Mouse (Mus musculus) stomach, postnatal 0 days (tissue): ENCODE results near the gene Ano1. TPM values are rescaled to one million over a fixed set of nuclear protein-coding genes. Genes with fewer than 3 reads are reported as not detected.

Experiments
- ATAC-seq: fragments of 200-750 bp; cut with Nextera tagmentation; 2 replicates; pipeline ENCODE4 v1.8.0; 2017; ENCODE audit not compliant: low FRiP score, low TSS enrichment
- DNase-seq: peaks from one replicate; pipeline ENCODE4 v3.0.0-alpha.2; 2016; ENCODE audit warnings: low spot score
- H3K27ac ChIP-seq: fragments of 300-500 bp; sonication (generic); replicated peaks from 2 replicates; pipeline ENCODE4 v1.5.1; 2014; ENCODE audit warnings: mild to moderate bottlenecking, control low read depth
- H3K27me3 ChIP-seq: fragments of 300-500 bp; sonication (generic); 2 replicates; pipeline ENCODE4 v1.6.1; 2014; ENCODE audit warnings: low read length; ENCODE audit not compliant: control insufficient read depth, insufficient read depth
- H3K36me3 ChIP-seq: fragments of 300-500 bp; sonication (generic); 2 replicates; pipeline ENCODE4 v1.6.1; 2014; ENCODE audit warnings: low read length, mixed read lengths; ENCODE audit not compliant: control insufficient read depth, insufficient read depth
- H3K4me1 ChIP-seq: fragments of 300-500 bp; sonication (generic); replicated peaks from 2 replicates; pipeline ENCODE4 v1.6.1; 2014; ENCODE audit warnings: antibody characterized with exemption; ENCODE audit not compliant: control insufficient read depth, insufficient read depth
- H3K4me2 ChIP-seq: fragments of 300-500 bp; sonication (generic); replicated peaks from 2 replicates; pipeline ENCODE4 v1.6.1; 2014; ENCODE audit warnings: low read depth, mild to moderate bottlenecking, control low read depth, moderate library complexity
- H3K4me3 ChIP-seq: fragments of 300-500 bp; sonication (generic); 2 replicates; pipeline ENCODE4 v1.5.1; 2014; ENCODE audit warnings: low read depth, low read length, control low read depth
- H3K9ac ChIP-seq: fragments of 300-500 bp; sonication (generic); 2 replicates; pipeline ENCODE4 v1.6.1; 2014; ENCODE audit warnings: mild to moderate bottlenecking, low read length, control low read depth, mixed read lengths
- H3K9me3 ChIP-seq: fragments of 300-500 bp; sonication (generic); 2 replicates; pipeline ENCODE4 v1.6.1; 2016; ENCODE audit warnings: low read length; ENCODE audit not compliant: control insufficient read depth
- CTCF ChIP-seq: IDR thresholded peaks from 2 replicates; pipeline ENCODE4 v1.5.1; 2016; ENCODE audit warnings: antibody characterized with exemption, low read depth, mild to moderate bottlenecking, moderate library complexity
- EP300 ChIP-seq: optimal IDR thresholded peaks from 2 replicates; pipeline ENCODE3; 2016; ENCODE audit warnings: antibody characterized with exemption
- WGBS: fragments of 180-500 bp; shearing (Covaris S2); extraction: QIAGEN DNeasy Blood & Tissue Kit; methylation state at CpG from one replicate; pipeline ENCODE4 v1.1.7; 2014; 5-methylcytosine and 5-hydroxymethylcytosine counted together
- polyA plus RNA-seq: library from polyadenylated mRNA; unstranded; fragments of >200 nt; fragmentation: Nextera tagmentation; extraction: Ambion mirVana; gene quantifications from 2 replicates; pipeline ENCODE4 v1.2.1, GENCODE M21; 2015

The Ano1 gene
- polyA plus RNA-seq, 1 experiment from 2014 or later, result 32.4 TPM

DNA sequence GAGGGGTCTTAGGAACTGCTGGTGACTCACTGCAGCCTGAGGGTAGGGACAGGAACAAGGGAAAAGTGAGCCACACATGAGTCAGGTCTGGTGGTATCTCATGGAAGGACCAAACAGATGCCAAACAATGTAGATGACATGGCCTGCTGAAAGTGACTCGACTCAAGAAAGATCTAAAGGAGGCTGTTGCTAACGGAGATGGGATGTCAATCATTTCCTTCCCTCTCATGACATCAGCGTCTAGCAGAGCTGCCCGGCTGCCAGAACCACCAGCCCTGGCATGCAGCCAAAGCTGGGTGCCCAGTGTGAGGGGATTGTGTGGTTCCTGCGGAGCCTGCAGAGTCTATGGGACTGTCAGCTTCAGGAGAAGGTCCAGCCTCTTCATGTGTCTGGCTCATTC lies 67.3 kb downstream of the Ano1 start:
- no peaks in the 10 kb centered on the region for H3K9me3 ChIP-seq
- H3K36me3 ChIP-seq, result no peaks in the 10 kb centered on the region
- no peak overlapping the region for H3K27ac ChIP-seq
- no peak overlapping the region for H3K9ac ChIP-seq
- DNase-seq (peak; percentile 55), ATAC-seq (0 out of 2 replicates have a peak, but pooled peaks have one; percentile 28)
- H3K4me3 ChIP-seq, result no peak overlapping the region
- no peak overlapping the region for H3K4me2 ChIP-seq
- TF ChIP-seq EP300 (no peak), CTCF (no peak)
- WGBS, result 20% methylated on average over 5 of the region's 5 CpGs
- no peaks in the 10 kb centered on the region for H3K27me3 ChIP-seq
- no peaks in the 10 kb centered on the region for H3K4me1 ChIP-seq

DNA sequence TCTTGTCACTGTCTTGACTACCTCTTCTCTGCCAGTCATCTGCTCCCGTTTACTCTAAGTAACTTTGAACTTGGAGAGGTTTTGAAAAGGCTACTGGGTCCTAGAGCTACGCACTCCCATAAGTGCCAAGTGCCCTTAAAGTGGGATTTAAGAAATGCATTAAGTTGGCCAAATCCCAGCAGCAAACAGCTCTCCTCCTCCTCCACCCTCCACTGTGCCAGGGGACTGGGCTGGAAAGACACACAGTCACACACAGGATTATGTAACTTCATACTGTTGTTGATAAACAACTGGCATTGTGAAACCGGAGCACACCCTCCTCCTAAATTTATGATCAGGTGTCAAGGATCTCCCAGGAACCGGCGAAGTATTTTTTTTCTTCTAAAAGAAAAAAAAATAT lies 71.7 kb downstream of the Ano1 start:
- Histone ChIP-seq H3K36me3 (no peaks in the 10 kb centered on the region), H3K4me3 (no peak overlapping the region), H3K27me3 (no peaks in the 10 kb centered on the region), H3K4me1 (peaks cover 5% of the 10 kb centered on the region; the same call in 1 of the 2 replicates), H3K9ac (no peak overlapping the region), H3K4me2 (no peak overlapping the region), H3K9me3 (no peaks in the 10 kb centered on the region), H3K27ac (no peak overlapping the region)
- WGBS, result 68% methylated on average over 5 of the region's 5 CpGs
- ATAC-seq, result no peak
- TF ChIP-seq CTCF (no peak), EP300 (no peak)
- DNase-seq, result no peak

DNA sequence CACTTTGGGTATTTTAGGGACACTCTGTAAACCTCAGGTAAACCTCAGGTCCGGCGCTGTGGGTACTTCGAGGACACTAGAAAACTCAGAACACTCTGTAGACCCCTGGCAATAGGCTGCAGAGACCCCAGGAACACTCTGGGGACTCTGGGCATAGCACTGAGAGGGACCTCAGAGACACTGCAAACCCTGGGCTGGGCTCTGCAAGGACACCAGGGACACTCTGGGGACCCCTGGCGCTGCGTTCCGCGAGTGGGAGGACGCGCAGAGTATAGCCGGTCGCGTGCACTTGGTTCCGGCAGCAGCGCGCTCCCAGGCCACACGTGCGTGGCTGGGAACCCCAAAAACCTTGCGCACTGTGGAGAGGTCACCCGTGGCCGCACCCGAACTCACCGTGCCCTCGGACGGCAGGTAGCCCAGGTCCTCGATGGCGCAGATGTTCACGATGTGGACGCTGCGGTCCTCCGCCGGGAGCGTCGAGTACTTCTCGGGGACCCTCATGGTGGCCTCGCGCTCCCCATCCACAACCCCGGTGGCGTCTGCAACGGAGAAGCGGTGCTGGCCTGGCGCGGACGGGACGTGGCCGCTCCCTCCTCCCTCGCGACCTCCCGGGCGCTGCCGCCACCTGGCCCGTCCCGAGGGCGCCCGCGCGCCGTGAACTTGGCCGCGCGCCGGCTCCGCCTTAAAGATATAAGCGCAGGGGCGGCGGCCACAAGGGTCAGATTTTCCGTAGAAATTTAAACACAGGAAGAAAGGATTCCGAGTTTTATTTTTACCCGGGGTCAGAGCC lies 73.3 kb downstream of the Ano1 start:
- H3K4me3 ChIP-seq, result peak overlapping the region; percentile 44
- no peaks in the 10 kb centered on the region for H3K36me3 ChIP-seq
- peak overlapping the region; percentile 63 for H3K9ac ChIP-seq
- peaks cover 5% of the 10 kb centered on the region; the same call in 1 of the 2 replicates for H3K4me1 ChIP-seq
- H3K9me3 ChIP-seq, result no peaks in the 10 kb centered on the region
- DNase-seq (peak; percentile 71), ATAC-seq (peak; percentile 20; the same call in 1 of the 2 replicates)
- 11% methylated on average over 66 of the region's 68 CpGs for WGBS
- H3K27me3 ChIP-seq, result no peaks in the 10 kb centered on the region
- TF ChIP-seq CTCF (peak; percentile 8; the same call in 1 of the 2 replicates), EP300 (no peak)
- H3K27ac ChIP-seq, result no peak overlapping the region
- peak overlapping the region; percentile 77 for H3K4me2 ChIP-seq

DNA sequence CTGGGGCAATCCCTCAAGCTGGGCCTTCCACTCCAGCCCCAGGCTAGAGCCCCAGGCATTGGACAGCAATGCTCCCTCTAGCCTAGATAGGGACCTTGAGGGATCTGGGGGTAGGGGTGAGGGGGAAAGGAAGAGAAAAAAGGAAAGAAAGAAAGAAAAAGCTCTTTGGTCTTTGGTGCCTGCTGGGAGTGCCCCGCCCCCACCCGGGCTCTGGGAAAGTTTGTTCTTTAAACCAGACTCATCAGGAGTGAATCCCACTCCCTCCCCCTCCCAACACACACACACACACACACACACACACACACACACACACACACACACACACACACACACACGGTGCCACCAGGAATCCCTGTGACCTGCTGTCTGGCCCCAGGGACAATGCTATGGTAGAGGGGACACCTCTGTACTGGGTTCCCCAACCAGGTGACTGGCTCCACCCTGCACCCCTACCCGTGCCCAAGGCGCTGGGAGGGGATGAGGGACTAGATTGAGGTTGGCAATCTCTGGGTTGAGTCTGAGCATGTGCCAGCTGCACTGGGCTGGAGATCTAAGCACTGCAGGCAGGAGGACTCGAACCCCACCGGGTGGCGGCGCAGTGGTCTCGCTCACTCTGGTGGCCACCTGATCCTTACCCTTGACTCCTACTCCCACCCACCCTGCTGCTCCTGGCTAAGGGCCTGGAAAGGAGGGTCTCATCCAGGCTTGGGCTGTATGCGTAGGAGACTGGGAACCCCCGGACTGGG lies 74.3 kb downstream of the Ano1 start:
- Histone ChIP-seq H3K27ac (no peak overlapping the region), H3K36me3 (no peaks in the 10 kb centered on the region), H3K9ac (0 out of 2 replicates have a peak overlapping the region, but pooled peaks have one; percentile 27), H3K9me3 (no peaks in the 10 kb centered on the region), H3K27me3 (no peaks in the 10 kb centered on the region), H3K4me3 (peak overlapping the region; percentile 44), H3K4me1 (peaks cover 5% of the 10 kb centered on the region; the same call in 1 of the 2 replicates), H3K4me2 (peak overlapping the region; percentile 77)
- WGBS, result 57% methylated on average over 12 of the region's 12 CpGs
- DNase-seq (no peak), ATAC-seq (no peak)
- TF ChIP-seq CTCF (no peak), EP300 (no peak)

DNA sequence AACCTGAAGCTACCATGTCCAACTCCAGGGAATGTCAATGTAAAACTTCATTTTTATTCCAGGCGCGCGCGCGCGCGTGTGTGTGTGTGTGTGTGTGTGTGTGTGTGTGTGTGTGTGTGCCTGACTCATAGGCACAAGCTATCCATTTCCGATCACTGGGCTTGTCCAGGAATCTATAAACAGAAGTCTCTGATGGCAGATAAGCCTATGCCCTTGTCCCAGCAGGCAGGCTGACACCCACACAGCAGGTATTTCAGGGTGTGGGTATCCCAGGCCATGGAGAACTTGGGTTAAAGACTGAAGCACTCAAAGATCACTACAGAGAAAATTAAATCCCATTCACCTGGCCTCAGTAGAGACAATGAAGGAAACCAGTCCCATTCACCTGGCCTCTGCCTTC lies 76.1 kb downstream of the Ano1 start:
- Histone ChIP-seq H3K27ac (peak overlapping the region; percentile 14; the same call in 1 of the 2 replicates), H3K9ac (no peak overlapping the region), H3K4me1 (peaks cover 5% of the 10 kb centered on the region; the same call in 1 of the 2 replicates), H3K9me3 (no peaks in the 10 kb centered on the region), H3K4me3 (no peak overlapping the region), H3K27me3 (no peaks in the 10 kb centered on the region), H3K36me3 (no peaks in the 10 kb centered on the region), H3K4me2 (no peak overlapping the region)
- no peak for DNase-seq
- ATAC-seq, result no peak
- WGBS, result 86% methylated on average over 8 of the region's 8 CpGs
- TF ChIP-seq EP300, result no peak
- no peak for TF ChIP-seq CTCF

DNA sequence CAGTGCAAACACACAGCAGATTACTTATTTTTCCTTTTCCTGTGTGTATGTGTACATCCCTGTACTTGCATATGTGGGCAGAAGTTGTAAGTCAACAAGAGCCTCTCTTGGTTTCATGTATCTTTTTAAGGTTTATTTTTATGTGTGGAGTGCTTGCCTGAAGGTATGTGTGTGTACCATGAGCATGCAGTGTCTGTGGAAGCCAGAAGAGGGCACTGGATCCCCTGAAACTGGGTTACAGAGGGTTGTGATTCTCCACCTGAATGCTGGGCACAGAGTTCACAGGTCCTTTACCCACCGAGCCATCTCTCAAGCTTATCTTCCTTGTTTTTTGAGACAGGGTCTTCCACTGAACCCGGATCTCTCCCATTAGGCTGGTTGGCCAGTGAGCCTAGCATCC lies 81.9 kb downstream of the Ano1 start:
- 96% methylated on average over 2 of the region's 2 CpGs for WGBS
- Histone ChIP-seq H3K9ac (no peak overlapping the region), H3K4me2 (no peak overlapping the region), H3K4me3 (no peak overlapping the region), H3K27me3 (no peaks in the 10 kb centered on the region), H3K36me3 (no peaks in the 10 kb centered on the region; the same call in 1 of the 2 replicates), H3K27ac (no peak overlapping the region), H3K4me1 (no peaks in the 10 kb centered on the region), H3K9me3 (no peaks in the 10 kb centered on the region)
- TF ChIP-seq EP300 (no peak), CTCF (peak; percentile 60)
- DNase-seq (no peak), ATAC-seq (no peak)
